Mouse (Mus musculus) myocyte (in vitro differentiated cells): ENCODE results near the gene Slc7a7. TPM values are rescaled to one million over a fixed set of nuclear protein-coding genes. Genes with fewer than 3 reads are reported as not detected.

ENCODE experiments used
- H3K27me3 ChIP-seq: one replicate; pipeline ENCODE4 v1.6.1; 2011; ENCODE audit not compliant: control insufficient read depth, insufficient read depth, insufficient read length
- H3K36me3 ChIP-seq: one replicate; pipeline ENCODE4 v1.6.1; 2011; ENCODE audit not compliant: control insufficient read depth, insufficient read depth
- H3K4me2 ChIP-seq: one replicate; pipeline ENCODE4 v1.6.1; 2011; ENCODE audit warnings: low read depth, control low read depth
- H3K4me3 ChIP-seq: one replicate; pipeline ENCODE4 v1.5.1; 2011; ENCODE audit warnings: mild to moderate bottlenecking, control low read depth, moderate library complexity
- H3K79me2 ChIP-seq: one replicate; pipeline ENCODE4 v1.6.1; 2011; ENCODE audit not compliant: control insufficient read depth, insufficient read depth
- H3ac ChIP-seq: one replicate; pipeline ENCODE4 v1.6.1; 2011; ENCODE audit not compliant: control insufficient read depth, insufficient read length
- CEBPB ChIP-seq: IDR thresholded peaks from 2 replicates; pipeline ENCODE4 v1.6.1; 2011; ENCODE audit warnings: mild to moderate bottlenecking, moderate library complexity; ENCODE audit not compliant: poor library complexity, insufficient read depth, severe bottlenecking
- E2F4 ChIP-seq: IDR thresholded peaks from one replicate; pipeline ENCODE4 v1.6.1; 2011; ENCODE audit warnings: mild to moderate bottlenecking, control low read depth, moderate library complexity; ENCODE audit not compliant: insufficient read depth
- MAX ChIP-seq: IDR thresholded peaks from one replicate; pipeline ENCODE4 v1.6.1; 2011; ENCODE audit warnings: low read depth, mild to moderate bottlenecking, control low read depth
- MYOD1 ChIP-seq, 3 experiments: IDR thresholded peaks; one replicate each; pipeline ENCODE4 v1.6.1; 2011; ENCODE audit warnings: control low read depth in 2 of 3, low read depth in 2 of 3, mild to moderate bottlenecking in 2 of 3, moderate library complexity in 1 of 3; ENCODE audit not compliant: insufficient read length in 2 of 3, control insufficient read depth in 1 of 3
- MYOG ChIP-seq, 3 experiments: IDR thresholded peaks; one replicate each; pipeline ENCODE4 v1.6.1; 2011; ENCODE audit warnings: control low read depth in 2 of 3, low read depth in 2 of 3, mild to moderate bottlenecking in 2 of 3; ENCODE audit not compliant: insufficient read length in 2 of 3, control insufficient read depth in 1 of 3, insufficient read depth in 1 of 3
- POLR2A ChIP-seq: IDR thresholded peaks from one replicate; pipeline ENCODE4 v1.6.1; 2011; ENCODE audit warnings: low read depth, mild to moderate bottlenecking, control low read depth, moderate library complexity; ENCODE audit not compliant: insufficient read length
- POLR2AphosphoS2 ChIP-seq: IDR thresholded peaks from one replicate; pipeline ENCODE4 v1.6.1; 2011; ENCODE audit warnings: low read depth, control low read depth; ENCODE audit not compliant: insufficient read length
- REST ChIP-seq: IDR thresholded peaks from one replicate; pipeline ENCODE4 v1.6.1; 2011; ENCODE audit warnings: mild to moderate bottlenecking, control low read depth, moderate library complexity; ENCODE audit not compliant: insufficient read depth, insufficient read length
- SRF ChIP-seq: IDR thresholded peaks from one replicate; pipeline ENCODE4 v1.6.1; 2011; ENCODE audit warnings: low read depth; ENCODE audit not compliant: control insufficient read depth, insufficient read length
- TCF12 ChIP-seq: IDR thresholded peaks from one replicate; pipeline ENCODE4 v1.6.1; 2011; ENCODE audit warnings: mild to moderate bottlenecking, control low read depth; ENCODE audit not compliant: poor library complexity, insufficient read depth, severe bottlenecking
- TCF3 ChIP-seq: IDR thresholded peaks from one replicate; pipeline ENCODE4 v1.6.1; 2011; ENCODE audit warnings: low read depth, control low read depth; ENCODE audit not compliant: insufficient read length
- USF1 ChIP-seq: IDR thresholded peaks from one replicate; pipeline ENCODE4 v1.6.1; 2011; ENCODE audit warnings: low read depth, mild to moderate bottlenecking, control low read depth, moderate library complexity
- polyA plus RNA-seq: library from polyadenylated mRNA; unstranded; fragments of >200 nt; fragmentation: generic; extraction: Trizol; gene quantifications from one replicate; pipeline ENCODE4 v1.2.1, GENCODE M21; 2012; ENCODE audit warnings: missing spikeins

Slc7a7 gene
- polyA plus RNA-seq, 1 experiment = 6.8 TPM

- no peak overlapping the region for H3ac ChIP-seq
- H3K4me2 ChIP-seq = peak overlapping the region; percentile 13
- no peaks in the 10 kb centered on the region for H3K27me3 ChIP-seq
- no peak overlapping the region for H3K4me3 ChIP-seq
- no peaks in the 10 kb centered on the region for H3K79me2 ChIP-seq
- no peak for TF ChIP-seq REST
- TF ChIP-seq MAX = no peak
- peak; percentile 39 to 55 (median 46) for TF ChIP-seq MYOD1 (IDR thresholded peaks at IDR 0.05; ENCODE audit: control insufficient read depth in 1 of 3, insufficient read length in 2 of 3, low read depth in 2 of 3)
- TF ChIP-seq POLR2A = no peak
- H3K36me3 ChIP-seq = no peaks in the 10 kb centered on the region
Observed at GRCm38 (mm10) chr14:54393794-54394193, 23.8 kb downstream of the Slc7a7 start.

DNA sequence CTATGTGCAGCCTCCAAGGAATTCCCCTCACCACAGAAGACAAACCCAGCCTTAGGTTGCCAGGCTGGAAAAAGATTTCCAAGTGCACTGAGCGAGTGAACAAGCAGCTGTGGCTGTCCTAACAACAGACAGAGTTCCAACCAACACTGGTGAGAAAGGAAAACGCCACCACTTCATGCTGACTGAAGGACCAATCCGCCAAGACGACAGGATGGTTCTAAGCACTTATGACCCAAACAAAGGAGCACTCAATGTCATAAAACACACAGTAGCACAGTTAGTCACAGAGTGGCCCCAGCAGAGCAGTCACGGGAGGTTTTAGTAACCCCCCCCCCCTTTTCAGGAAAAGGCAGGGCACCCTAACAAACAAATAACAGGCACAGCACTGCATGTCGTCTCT is 26.7 kb downstream of the Slc7a7 start:
- Histone ChIP-seq H3K4me2 (no peak overlapping the region), H3K36me3 (no peaks in the 10 kb centered on the region), H3K79me2 (no peaks in the 10 kb centered on the region), H3ac (no peak overlapping the region), H3K27me3 (no peaks in the 10 kb centered on the region), H3K4me3 (no peak overlapping the region)
- TF ChIP-seq MAX = no peak
- no peak for TF ChIP-seq CEBPB
- TF ChIP-seq POLR2A = no peak
- TF ChIP-seq E2F4 = no peak
- TF ChIP-seq SRF = no peak
- no peak for TF ChIP-seq TCF3

GRCm38 (mm10) chr14:54387546-54387945 is 30.0 kb downstream of the Slc7a7 start:
- Histone ChIP-seq H3K79me2 (no peaks in the 10 kb centered on the region), H3ac (no peak overlapping the region), H3K4me2 (no peak overlapping the region), H3K27me3 (no peaks in the 10 kb centered on the region), H3K36me3 (no peaks in the 10 kb centered on the region), H3K4me3 (no peak overlapping the region)
- peak in 2 of 3 experiments; percentile 27 to 45 for TF ChIP-seq MYOD1 (IDR thresholded peaks at IDR 0.05; ENCODE audit: control insufficient read depth in 1 of 3, insufficient read length in 2 of 3, low read depth in 2 of 3)
- no peak for TF ChIP-seq E2F4

- TF ChIP-seq MYOD1 (IDR thresholded peaks at IDR 0.05; ENCODE audit: control insufficient read depth in 1 of 3, insufficient read length in 2 of 3, low read depth in 2 of 3) (no peak), POLR2AphosphoS2 (no peak), MAX (no peak), REST (no peak), CEBPB (no peak), TCF3 (no peak), TCF12 (no peak), E2F4 (no peak), MYOG (IDR thresholded peaks at IDR 0.05; ENCODE audit: control insufficient read depth in 1 of 3, insufficient read depth in 1 of 3, insufficient read length in 2 of 3, low read depth in 2 of 3) (no peak), USF1 (no peak), POLR2A (no peak), SRF (no peak)
- no peaks in the 10 kb centered on the region for H3K36me3 ChIP-seq
Observed at GRCm38 (mm10) chr14:54385968-54386618, 31.5 kb downstream of the Slc7a7 start.

GRCm38 (mm10) chr14:54384396-54384795 is 33.2 kb downstream of the Slc7a7 start:
- no peaks in the 10 kb centered on the region for H3K36me3 ChIP-seq
- TF ChIP-seq TCF12 = no peak
- no peak for TF ChIP-seq MAX
- no peak for TF ChIP-seq MYOD1 (IDR thresholded peaks at IDR 0.05; ENCODE audit: control insufficient read depth in 1 of 3, insufficient read length in 2 of 3, low read depth in 2 of 3)
- no peak for TF ChIP-seq POLR2A
- TF ChIP-seq USF1 = no peak
- TF ChIP-seq POLR2AphosphoS2 = no peak
- no peak for TF ChIP-seq E2F4
- TF ChIP-seq MYOG (IDR thresholded peaks at IDR 0.05; ENCODE audit: control insufficient read depth in 1 of 3, insufficient read depth in 1 of 3, insufficient read length in 2 of 3, low read depth in 2 of 3) = peak in 1 of 3 experiments; percentile 33
- no peak for TF ChIP-seq CEBPB
- H3K4me2 ChIP-seq = no peak overlapping the region
- H3ac ChIP-seq = no peak overlapping the region
- H3K79me2 ChIP-seq = no peaks in the 10 kb centered on the region
- H3K27me3 ChIP-seq = no peaks in the 10 kb centered on the region
- no peak overlapping the region for H3K4me3 ChIP-seq

More at GRCm38 (mm10) chr14:54385968-54386618, 31.5 kb downstream of the Slc7a7 start:
- Histone ChIP-seq H3K27me3 (no peaks in the 10 kb centered on the region), H3ac (no peak overlapping the region), H3K79me2 (no peaks in the 10 kb centered on the region), H3K4me2 (no peak overlapping the region), H3K4me3 (no peak overlapping the region)
